Mouse (Mus musculus) skeletal muscle tissue, adult 2 months (tissue): ENCODE data around the gene Fbxo41.

Experiments used
- DNase-seq: peaks from one replicate; pipeline ENCODE4 v3.0.0-alpha.2; 2012; ENCODE audit warnings: low read depth, low spot score

Gene Fbxo41

DNA sequence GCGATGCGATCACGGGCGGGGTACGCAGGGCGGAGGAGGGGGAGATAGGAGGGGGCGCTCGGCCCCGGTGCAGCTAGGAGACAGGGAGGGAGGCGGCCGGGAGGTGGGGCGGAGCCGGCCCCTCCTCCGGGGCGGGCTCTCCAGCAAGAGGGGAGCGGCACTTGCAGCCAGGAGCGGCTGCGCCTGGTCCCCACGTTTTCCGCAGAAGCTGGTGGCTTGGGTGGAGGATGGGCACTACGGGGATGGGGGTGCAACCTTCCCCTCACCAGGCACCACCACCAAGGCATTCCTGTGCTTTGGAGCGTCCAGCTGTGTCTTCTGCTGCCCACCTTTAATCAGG, at the start of gene Fbxo41:
Gene Fbxo41, minus strand, starts transcription at position 84 of the 340 bp plus-strand sequence.
- no peak for DNase-seq

DNA sequence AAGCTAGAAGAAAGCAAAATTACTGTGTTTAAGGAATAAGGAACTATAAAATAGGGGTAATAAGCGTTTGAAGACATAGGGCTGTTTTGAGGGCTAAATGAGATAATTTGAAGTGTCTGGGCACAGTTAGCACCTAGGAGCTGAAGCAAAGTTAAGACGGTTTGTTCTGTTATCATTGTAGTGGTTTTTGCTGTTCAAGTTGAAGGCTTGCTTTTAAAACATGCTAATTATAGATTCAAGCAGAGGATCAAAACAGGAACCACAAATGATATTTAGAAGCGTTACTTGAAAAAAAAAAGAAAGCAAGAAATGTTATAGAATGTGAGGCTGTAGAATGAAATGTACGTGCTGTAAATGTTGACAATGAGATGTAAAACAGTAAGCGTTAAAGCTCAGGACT, 44.8 kb upstream of the Fbxo41 start:
- DNase-seq = no peak

DNA sequence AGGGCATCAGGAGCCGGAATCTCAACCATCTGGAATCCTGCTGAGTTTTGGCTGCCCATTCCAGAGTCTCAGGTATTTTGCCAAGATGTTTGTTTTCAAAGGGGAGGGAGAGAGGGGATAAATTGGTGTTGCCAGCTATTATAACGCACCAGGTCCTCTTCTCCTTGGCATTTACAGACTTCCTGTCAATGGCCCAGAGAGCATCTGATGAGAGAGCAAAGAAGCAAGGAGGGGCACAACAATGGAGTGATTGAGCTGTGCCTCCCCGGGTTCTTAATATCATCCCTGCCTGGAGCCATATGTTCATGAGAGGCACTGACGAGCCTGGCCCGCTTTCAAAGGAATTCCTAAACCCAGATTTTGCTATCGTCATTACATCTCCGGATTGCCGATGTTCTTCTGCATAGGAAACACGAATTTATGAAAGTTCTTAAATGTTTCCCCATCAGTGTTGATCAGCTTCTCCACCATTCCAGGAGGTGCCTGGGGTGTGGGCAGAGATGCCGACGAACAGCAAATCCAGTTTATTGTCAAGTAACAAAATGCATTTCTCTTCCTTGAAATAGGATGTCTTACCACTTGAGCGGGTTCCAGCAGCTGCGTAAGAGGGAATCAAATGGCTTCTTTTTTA, 41.6 kb upstream of the Fbxo41 start:
- no peak for DNase-seq

GRCm38 (mm10) chr6:85543351-85544175, 40.8 kb upstream of the Fbxo41 start:
- no peak for DNase-seq

DNA sequence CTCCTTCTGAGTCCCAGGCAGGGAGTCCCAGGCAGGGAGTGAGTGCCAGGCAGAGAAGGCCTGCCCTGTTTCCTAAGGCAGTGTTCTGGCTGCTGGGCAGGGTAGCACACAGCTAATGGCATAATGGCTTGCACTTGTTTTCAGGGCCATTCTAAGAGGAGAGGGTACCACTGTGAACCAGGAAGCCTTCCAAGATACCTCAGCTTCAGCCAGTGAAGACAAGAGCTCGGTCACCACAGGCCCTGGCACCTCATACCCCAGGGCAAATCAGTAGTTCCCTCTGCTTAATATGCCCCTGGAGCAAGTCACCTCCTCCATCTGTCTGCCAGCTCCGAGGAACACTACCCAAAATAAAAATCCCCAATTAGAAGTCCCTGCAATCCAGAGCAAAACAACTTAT, 20.0 kb upstream of the Fbxo41 start:
- DNase-seq = no peak

- no peak for DNase-seq
These were observed 19.2 kb upstream of the Fbxo41 start for GRCm38 (mm10) chr6:85522026-85522425.

DNA sequence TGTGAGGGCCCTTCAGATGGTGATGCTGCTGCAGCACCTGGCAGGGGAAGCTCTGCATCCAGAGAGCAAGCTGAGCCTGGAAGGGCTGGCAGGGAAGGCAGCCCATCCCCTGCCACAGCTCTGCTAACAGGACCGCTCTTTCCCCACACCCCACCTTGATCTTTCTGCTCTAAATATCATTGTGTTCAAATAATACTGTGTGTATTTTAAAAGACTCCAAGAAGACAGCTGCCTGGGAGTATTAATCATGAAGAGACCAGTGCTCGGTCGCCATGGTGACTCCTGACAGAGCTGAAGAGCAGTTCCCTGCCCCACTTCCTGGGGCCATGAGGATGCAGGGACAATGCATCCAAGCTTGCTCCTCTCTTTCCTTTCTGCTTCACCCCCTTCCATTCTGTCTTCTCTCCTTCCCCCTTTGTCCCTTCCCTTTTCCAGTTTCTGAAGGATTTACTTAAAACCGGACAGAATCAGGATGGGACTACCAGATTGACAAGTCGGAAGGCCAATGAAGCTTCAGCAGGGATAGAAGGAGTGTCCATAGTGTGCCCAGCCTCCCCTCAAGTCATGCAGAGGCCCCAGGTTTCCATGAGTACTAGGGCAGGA, 15.4 kb upstream of the Fbxo41 start:
- no peak for DNase-seq

DNA sequence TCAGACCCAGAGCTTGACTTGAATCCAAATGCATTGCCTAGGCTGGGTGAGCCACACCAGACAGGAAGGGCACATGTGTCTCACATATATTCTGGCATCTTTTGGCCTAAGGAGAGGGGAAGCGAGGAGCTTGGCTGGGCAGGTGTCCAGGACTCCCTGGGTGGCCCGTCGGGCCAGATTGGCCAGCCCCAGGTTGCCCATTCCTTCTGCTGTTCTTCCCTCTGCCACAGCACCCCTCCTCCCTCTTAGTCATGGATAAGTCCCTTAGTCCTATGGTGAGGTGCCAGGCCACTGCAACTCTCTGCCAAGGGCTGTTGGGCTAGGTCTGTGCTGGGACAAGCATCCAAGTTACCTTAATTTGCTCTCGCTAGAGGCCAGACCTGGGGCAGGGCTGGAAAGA, 13.1 kb upstream of the Fbxo41 start:
- no peak for DNase-seq

- no peak for DNase-seq
These were observed 10.7 kb upstream of the Fbxo41 start, which contains the start of gene Egr4 for GRCm38 (mm10) chr6:85513531-85513910. Gene Egr4 (minus strand): TSS chr6:85513589.

DNA sequence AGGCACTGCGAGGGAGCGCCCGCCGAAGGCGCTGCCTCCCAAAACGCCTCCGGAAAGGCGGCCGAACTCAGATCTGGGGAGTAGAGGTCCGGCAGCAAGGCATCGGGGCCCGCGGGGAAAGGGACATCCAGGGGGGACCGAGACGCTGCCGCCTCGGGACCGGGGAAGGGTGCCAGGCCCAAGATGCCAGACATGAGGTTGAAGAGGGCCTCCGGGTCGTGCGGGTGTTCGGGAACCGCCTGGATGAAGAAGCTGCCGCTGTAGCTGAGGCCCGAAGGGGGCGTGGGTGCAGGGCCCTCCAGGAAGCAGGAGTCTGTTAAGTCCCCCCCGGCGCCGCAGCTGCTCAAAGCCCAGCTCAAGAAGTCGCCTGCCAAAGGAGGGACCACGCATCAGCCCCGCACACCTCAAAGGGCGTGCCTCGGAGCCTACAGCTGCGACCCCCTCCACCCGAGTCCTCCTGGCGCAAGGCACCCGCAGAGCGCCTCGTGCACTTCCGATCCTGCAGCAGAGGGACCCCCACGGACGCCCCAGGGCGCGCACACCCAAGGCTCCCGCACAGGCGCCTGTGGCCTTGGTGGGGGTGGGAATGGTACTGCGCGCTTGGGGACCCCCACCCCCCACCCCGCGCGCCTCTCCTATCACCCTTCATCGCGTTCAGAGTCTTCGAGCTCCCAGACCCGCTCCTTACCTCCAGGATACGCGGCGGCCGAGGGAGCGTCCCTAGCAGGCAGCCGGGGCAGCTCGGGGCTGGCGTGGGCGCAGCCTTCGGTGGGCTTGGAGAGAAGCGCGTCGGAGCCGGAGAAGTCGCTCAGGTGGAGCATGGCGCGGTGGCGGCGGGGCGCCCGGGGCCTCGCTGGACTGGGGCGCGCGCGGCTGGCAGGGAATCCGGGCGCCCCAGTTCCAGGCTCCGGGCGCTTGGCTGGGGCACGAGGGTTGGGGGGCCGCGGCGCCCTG, 10.1 kb upstream of the Fbxo41 start:
- no peak for DNase-seq

DNA sequence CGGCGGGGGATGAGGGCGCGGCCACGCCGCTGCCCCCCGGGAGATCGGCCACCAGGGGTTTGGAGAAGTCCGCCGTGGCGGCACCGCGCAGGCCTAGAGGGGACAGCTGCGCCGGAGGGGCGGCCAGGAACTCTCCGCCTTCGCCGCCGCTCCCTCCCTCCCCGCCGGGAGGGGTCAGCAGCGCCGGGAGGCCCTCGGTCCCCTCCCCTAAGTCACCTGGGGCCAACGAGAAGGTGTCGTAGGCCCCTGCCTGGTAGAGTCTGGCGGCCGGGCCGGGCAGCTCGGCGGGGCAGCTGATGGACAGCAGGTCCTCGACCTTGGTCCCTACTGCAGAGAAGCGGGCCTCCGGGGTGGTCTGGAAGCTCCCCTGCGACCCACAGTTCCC, 9.3 kb upstream of the Fbxo41 start:
- no peak for DNase-seq

- DNase-seq = no peak
These were observed 8.7 kb upstream of the Fbxo41 start for GRCm38 (mm10) chr6:85511286-85512055.

- DNase-seq = no peak
These were observed 7.7 kb upstream of the Fbxo41 start for GRCm38 (mm10) chr6:85510476-85510875.

DNA sequence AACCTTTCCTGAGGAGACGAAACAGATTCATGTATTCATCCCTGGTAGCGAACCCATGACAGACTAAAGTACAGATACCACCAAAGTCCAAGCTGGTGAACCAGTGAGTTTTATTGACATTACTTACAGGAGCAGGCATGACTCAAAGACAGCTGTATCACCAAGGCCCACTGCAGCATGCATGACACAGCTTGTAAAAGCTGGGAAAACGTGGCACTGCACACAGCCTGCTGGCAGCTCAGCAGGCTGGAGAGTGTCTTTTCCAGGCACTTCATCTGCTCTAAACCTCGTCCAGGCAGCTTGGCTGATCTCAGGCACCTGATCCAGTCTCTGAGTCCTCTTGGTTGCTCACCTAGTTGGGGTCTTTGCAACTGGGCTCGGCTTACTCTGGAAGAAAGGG, 5.8 kb upstream of the Fbxo41 start:
- no peak for DNase-seq

DNA sequence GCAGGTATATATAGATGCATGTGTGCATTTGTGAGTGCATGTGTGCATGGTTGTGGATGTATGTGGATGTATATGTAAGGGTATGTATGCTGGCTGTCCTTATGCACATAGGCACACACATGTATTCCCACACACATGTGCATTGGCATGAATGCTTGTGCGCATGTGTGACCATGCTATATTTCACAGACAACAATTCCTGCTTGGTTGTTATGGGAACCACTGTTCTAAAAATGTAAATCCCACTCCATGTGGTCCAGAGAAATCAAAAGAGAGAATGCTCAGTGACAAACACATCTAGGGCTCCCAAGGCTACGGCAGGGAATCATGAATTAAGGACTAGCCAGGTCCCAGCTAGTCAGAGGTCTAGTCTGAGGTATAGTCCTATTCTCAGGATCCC, 2.1 kb upstream of the Fbxo41 start:
- DNase-seq = no peak

DNA sequence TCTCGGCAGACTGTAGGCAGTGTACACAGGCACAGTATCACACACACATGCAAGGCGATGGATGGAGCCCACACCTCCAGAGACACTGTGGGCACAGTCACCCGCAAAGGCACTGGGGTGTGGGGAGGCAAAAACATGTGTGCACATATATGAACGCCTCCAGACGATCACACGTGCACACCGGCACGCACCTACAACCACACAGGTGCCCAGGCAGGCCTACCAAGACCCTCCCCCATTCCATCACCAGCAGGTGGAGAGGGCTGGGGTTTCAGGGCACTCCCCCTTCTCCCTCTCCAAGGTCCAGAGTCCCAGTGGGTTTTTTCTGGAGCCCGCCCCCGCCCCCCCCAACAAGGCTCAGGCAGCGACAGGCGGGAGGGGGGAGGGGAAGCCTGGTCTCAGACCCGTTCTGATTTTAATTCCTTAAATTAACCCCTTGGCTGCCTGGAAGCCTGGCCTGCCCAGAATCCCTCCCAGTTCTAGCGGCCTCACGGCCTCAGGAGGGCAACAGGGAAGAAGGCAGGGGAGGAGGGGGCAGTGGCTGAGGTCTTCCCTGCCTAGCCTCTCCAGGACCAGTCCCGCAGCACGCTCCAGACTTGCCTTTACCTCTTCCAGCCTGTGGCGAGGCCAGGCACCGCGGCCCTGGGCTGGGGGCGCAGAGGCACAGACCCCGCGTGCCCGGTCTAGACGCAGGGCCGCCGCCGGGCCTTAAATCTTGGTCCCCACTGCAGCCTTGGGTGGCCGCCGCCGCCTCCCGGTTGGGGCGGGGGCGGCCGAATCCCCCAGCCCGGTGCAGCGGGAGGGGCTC, 487 bp downstream of the Fbxo41 start:
- DNase-seq = no peak

DNA sequence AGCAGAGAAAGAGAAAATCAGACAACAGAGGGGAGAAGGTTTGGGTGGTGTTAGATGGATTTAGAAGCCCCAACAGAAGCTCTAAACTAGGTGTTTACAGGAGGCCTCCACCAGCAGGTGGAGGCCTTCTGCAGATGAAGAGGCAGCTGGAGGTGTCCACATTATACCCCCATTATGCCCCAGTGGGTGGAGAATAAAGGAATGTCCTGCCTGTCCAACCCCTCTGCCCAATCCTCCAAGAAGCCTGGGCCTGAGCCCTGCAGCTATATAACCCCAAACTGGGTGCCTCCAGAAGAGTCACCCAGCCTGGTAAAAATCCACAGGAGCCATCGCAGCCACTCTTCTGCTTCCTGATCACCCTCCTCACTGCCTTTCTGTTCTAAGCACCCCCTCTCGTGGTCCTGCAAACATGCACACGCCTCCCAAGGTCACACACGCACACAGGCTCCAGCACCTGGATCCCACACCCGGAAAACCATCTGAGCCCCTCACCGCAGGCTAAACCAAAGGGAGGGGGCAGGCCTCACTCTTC, 1.2 kb downstream of the Fbxo41 start:
- no peak for DNase-seq

DNA sequence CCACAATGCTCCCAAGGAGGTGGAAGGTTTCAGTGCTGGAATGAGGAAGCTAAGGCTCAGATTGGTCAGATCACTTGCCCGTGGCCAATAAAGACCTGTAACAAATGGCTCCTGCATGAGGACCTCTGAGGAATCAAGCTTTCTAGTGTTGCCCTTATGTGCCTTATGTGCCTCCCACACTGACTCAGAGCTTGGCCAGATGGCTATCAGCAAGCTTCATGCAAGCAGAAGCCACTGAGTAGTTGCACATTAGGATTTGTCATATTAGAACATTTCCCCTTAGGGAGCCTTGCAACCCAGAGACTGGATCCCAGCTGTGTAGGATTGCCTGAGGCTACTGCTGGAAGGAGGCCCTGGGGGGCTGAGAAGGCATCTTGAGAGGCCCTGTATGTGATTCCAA, 2.4 kb downstream of the Fbxo41 start:
- DNase-seq = no peak

DNA sequence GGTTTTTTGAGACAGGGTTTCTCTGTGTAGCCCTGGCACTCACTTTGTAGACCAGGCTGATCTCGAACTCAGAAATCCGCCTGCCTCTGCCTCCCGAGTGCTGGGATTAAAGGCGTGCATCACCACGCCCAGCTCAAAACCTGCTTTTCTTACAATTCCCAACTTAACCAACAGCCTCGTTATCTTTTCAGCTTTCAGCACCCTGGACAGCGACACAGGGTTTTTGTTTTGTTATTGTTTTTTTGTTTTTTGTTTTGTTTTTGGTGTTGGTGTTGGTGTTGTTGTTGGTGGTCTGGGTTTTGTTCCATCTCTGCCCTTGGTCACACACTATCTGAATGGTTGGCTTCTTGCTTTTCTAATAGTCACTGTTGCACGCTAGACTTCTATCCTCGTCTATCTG, 4.6 kb downstream of the Fbxo41 start:
- no peak for DNase-seq

DNA sequence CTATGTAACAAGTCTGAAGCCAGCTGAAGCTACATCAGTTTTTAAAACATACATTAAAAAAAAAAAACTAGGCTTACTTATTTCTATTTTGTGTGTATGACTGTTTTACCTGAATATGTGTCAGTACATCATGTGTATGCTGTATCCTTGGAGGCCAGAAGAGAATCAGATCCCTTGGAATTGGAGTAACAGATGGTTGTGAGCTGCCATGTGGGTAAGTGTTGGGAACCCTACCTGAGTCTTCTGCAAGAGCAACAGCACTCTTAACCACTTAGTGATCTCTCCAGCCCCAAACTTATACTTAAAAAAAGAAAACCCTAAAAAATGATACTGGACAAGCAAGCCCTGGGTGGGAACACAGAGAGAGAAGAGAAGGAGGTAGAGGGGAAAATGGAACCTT, 5.8 kb downstream of the Fbxo41 start:
- no peak for DNase-seq
